Mouse (Mus musculus) lung, embryonic 16.5 days (tissue): ENCODE results near the gene Mapk10. TPM values are rescaled to one million over a fixed set of nuclear protein-coding genes. Genes with fewer than 3 reads are reported as not detected.

Experiments
- ATAC-seq: fragments of 200-750 bp; cut with Nextera tagmentation; 2 replicates; pipeline ENCODE4 v1.8.0; 2017; ENCODE audit warnings: low read depth, mild to moderate bottlenecking, moderate library complexity
- H3K27ac ChIP-seq: fragments of 300-500 bp; sonication (generic); 2 replicates; pipeline ENCODE4 v1.5.1; 2014; ENCODE audit warnings: mild to moderate bottlenecking, control low read depth, low read length
- H3K27me3 ChIP-seq: fragments of 300-500 bp; sonication (generic); 2 replicates; pipeline ENCODE4 v1.6.1; 2014; ENCODE audit warnings: low read depth, low read length, mixed read lengths; ENCODE audit not compliant: control insufficient read depth, insufficient read depth
- H3K36me3 ChIP-seq: fragments of 300-500 bp; sonication (generic); 2 replicates; pipeline ENCODE4 v1.6.1; 2014; ENCODE audit warnings: low read length; ENCODE audit not compliant: control insufficient read depth, insufficient read depth
- H3K4me1 ChIP-seq: fragments of 300-500 bp; sonication (generic); replicated peaks from 2 replicates; pipeline ENCODE4 v1.6.1; 2014; ENCODE audit warnings: low read length, mixed read lengths; ENCODE audit not compliant: control insufficient read depth, insufficient read depth
- H3K4me2 ChIP-seq: fragments of 300-500 bp; sonication (generic); 2 replicates; pipeline ENCODE4 v1.6.1; 2014; ENCODE audit warnings: low read depth, low read length, control low read depth
- H3K4me3 ChIP-seq: fragments of 300-500 bp; sonication (generic); 2 replicates; pipeline ENCODE4 v1.5.1; 2014; ENCODE audit warnings: mild to moderate bottlenecking, low read length, control low read depth
- H3K9ac ChIP-seq: fragments of 300-500 bp; sonication (generic); 2 replicates; pipeline ENCODE4 v1.6.1; 2014; ENCODE audit warnings: low read length, control low read depth
- H3K9me3 ChIP-seq: fragments of 300-500 bp; sonication (generic); 2 replicates; pipeline ENCODE4 v1.6.1; 2016; ENCODE audit warnings: low read length; ENCODE audit not compliant: control insufficient read depth
- WGBS: fragments of 180-500 bp; shearing (Covaris S2); extraction: QIAGEN DNeasy Blood & Tissue Kit; methylation state at CpG from one replicate; pipeline ENCODE4 v1.1.7; 2014; 5-methylcytosine and 5-hydroxymethylcytosine counted together
- polyA plus RNA-seq: library from polyadenylated mRNA; unstranded; fragments of >200 nt; fragmentation: Nextera tagmentation; extraction: Ambion mirVana; gene quantifications from 2 replicates; pipeline ENCODE4 v1.2.1, GENCODE M21; 2015

Gene Mapk10
- polyA plus RNA-seq, 1 experiment from 2014 or later = 1.9 TPM

DNA sequence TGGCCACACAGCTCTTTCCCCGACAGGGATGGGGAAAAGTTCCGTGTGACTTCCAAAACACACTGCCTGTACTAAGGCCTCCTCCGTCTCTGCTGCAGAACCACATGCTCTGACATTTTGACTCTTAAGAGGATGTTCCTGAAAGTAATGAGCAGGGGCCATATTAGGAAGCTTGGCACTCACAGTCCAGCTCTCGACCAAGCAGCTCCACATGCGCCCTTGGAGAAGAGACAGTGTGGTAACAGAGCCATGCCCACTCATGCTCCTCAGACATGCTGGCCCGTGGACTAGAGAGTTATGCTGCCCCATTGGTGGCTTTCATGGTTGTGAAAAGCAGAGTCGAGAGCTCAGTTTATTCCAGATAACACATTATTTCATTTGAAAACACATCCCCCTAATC lies 35.1 kb downstream of the Mapk10 start:
- Histone ChIP-seq H3K36me3 (no peaks in the 10 kb centered on the region), H3K4me3 (no peak overlapping the region), H3K27me3 (no peaks in the 10 kb centered on the region), H3K4me1 (no peaks in the 10 kb centered on the region), H3K9ac (no peak overlapping the region), H3K4me2 (no peak overlapping the region), H3K9me3 (no peaks in the 10 kb centered on the region), H3K27ac (no peak overlapping the region)
- WGBS = 76% methylated on average over 7 of the region's 7 CpGs
- ATAC-seq = no peak

- H3K9me3 ChIP-seq = no peaks in the 10 kb centered on the region; the same call in 1 of the 2 replicates
- WGBS = 60% methylated on average over 7 of the region's 7 CpGs
- no peak overlapping the region for H3K9ac ChIP-seq
- no peak overlapping the region for H3K4me2 ChIP-seq
- H3K27me3 ChIP-seq = no peaks in the 10 kb centered on the region
- no peak overlapping the region for H3K4me3 ChIP-seq
- no peaks in the 10 kb centered on the region for H3K36me3 ChIP-seq
- no peak for ATAC-seq
- no peak overlapping the region for H3K27ac ChIP-seq
- H3K4me1 ChIP-seq = no peaks in the 10 kb centered on the region
Measured at GRCm38 (mm10) chr5:103174607-103175006, 36.5 kb downstream of the Mapk10 start.

DNA sequence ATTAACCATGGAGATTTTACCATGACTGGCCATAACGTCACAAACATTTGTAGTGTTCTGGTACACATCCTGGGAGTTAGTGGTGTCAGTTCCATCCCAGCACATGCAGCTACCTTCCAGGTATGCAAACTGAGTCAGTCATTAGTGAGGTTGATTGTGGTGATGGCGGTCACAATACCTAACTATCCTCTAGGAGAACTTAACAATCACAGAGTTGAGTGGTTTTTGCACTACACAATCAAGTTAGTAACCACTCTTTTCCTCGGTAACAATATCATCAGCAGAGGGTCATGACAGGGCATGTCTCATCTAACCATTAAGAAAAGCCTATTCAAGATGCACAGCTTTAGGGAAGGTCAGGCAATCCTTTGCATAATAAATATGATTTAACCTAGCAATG lies 39.9 kb downstream of the Mapk10 start:
- H3K4me1 ChIP-seq = no peaks in the 10 kb centered on the region
- H3K4me3 ChIP-seq = no peak overlapping the region
- H3K9ac ChIP-seq = no peak overlapping the region
- H3K36me3 ChIP-seq = no peaks in the 10 kb centered on the region
- no peaks in the 10 kb centered on the region for H3K27me3 ChIP-seq
- H3K27ac ChIP-seq = no peak overlapping the region
- no peaks in the 10 kb centered on the region; the same call in 1 of the 2 replicates for H3K9me3 ChIP-seq
- ATAC-seq = no peak
- WGBS = 85% methylated on average over 3 of the region's 3 CpGs
- H3K4me2 ChIP-seq = no peak overlapping the region

DNA sequence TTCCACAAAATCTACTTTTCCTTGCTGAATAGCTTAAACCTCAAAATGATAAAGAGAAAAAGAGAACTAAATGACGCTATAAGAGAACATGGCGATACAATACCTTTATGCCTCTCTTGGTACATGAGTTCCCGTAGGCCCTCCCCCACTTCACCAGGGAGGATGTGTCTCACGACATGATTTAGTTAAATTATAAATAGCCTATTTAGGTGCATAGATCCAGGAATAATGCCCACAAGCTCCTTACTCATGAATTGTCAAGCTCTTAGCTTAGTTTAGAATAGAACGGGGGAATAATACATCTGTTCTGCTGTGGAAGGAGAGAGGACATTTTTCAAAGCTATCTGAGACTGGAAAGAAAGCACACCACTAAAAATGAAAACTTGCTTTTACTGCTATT lies 43.8 kb downstream of the Mapk10 start:
- H3K4me3 ChIP-seq = no peak overlapping the region
- H3K36me3 ChIP-seq = no peaks in the 10 kb centered on the region
- no peaks in the 10 kb centered on the region for H3K4me1 ChIP-seq
- H3K27me3 ChIP-seq = no peaks in the 10 kb centered on the region
- H3K27ac ChIP-seq = no peak overlapping the region
- no peak overlapping the region for H3K4me2 ChIP-seq
- no peaks in the 10 kb centered on the region; the same call in 1 of the 2 replicates for H3K9me3 ChIP-seq
- no peak for ATAC-seq
- no peak overlapping the region for H3K9ac ChIP-seq
- WGBS = 75% methylated on average over 5 of the region's 5 CpGs

DNA sequence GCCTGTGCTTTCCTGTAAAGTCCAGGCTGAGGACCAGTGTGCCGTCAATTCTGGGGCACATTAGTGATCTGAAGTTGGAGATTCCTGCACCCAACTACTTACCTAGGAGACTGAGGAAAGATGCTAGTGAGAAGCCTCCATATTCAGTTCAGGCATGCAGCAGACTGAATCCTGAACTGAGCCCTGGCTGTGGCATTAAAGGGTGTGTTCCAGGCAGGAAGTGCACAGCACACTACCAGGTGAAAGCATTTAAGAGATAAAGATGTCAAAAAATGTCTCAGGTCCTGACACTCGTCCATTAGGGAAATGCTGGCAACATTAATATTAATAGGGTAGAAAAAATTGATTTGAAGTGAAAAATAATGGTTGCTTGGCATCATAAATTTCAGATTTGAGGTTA lies 44.4 kb downstream of the Mapk10 start:
- Histone ChIP-seq H3K36me3 (no peaks in the 10 kb centered on the region), H3K27ac (no peak overlapping the region), H3K9me3 (no peaks in the 10 kb centered on the region; the same call in 1 of the 2 replicates), H3K4me3 (no peak overlapping the region), H3K4me2 (no peak overlapping the region), H3K9ac (no peak overlapping the region), H3K4me1 (no peaks in the 10 kb centered on the region), H3K27me3 (no peaks in the 10 kb centered on the region)
- no peak for ATAC-seq
- 78% methylated on average over 2 of the region's 2 CpGs for WGBS

GRCm38 (mm10) chr5:103164022-103164421 lies 47.1 kb downstream of the Mapk10 start:
- H3K4me2 ChIP-seq = no peak overlapping the region
- no peak overlapping the region for H3K27ac ChIP-seq
- 94% methylated on average over 3 of the region's 3 CpGs for whole genome bisulfite sequencing
- H3K4me1 ChIP-seq = no peaks in the 10 kb centered on the region
- H3K36me3 ChIP-seq = no peaks in the 10 kb centered on the region
- H3K4me3 ChIP-seq = no peak overlapping the region
- H3K27me3 ChIP-seq = no peaks in the 10 kb centered on the region
- no peak overlapping the region for H3K9ac ChIP-seq
- no peaks in the 10 kb centered on the region for H3K9me3 ChIP-seq
- no peak for ATAC-seq

GRCm38 (mm10) chr5:103161574-103161973 lies 49.6 kb downstream of the Mapk10 start:
- no peak overlapping the region for H3K9ac ChIP-seq
- no peaks in the 10 kb centered on the region for H3K36me3 ChIP-seq
- H3K27ac ChIP-seq = no peak overlapping the region
- no peaks in the 10 kb centered on the region for H3K27me3 ChIP-seq
- no peak overlapping the region for H3K4me2 ChIP-seq
- H3K4me1 ChIP-seq = no peaks in the 10 kb centered on the region
- no peak for ATAC-seq
- H3K9me3 ChIP-seq = no peaks in the 10 kb centered on the region
- H3K4me3 ChIP-seq = no peak overlapping the region
- 34% methylated on average over 3 of the region's 3 CpGs for WGBS

DNA sequence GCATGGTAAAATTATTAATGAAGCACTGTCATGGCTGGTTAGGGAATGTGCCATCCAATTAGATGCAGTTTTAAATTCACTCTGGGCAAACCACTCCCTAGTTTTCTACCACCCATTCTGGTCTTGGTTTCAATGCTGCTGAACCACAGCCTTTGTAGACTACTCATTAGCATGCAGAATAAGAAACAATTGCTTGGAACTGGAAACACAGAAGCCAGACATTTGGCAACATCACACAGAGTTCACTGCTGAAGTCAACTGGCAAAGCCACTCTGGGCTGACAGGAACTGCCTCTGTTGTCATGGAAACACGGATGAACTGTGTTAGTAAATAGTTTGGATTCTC lies 50.0 kb downstream of the Mapk10 start:
- no peaks in the 10 kb centered on the region for H3K27me3 ChIP-seq
- H3K4me2 ChIP-seq = no peak overlapping the region
- no peaks in the 10 kb centered on the region for H3K36me3 ChIP-seq
- peak; percentile 31 for ATAC-seq
- H3K9me3 ChIP-seq = no peaks in the 10 kb centered on the region
- WGBS = 19% methylated on average over 1 of the region's 1 CpGs
- H3K9ac ChIP-seq = no peak overlapping the region
- no peak overlapping the region for H3K4me3 ChIP-seq
- H3K4me1 ChIP-seq = no peaks in the 10 kb centered on the region
- no peak overlapping the region for H3K27ac ChIP-seq

GRCm38 (mm10) chr5:103160314-103161195 lies 50.6 kb downstream of the Mapk10 start:
- WGBS = 48% methylated on average over 8 of the region's 8 CpGs
- H3K4me3 ChIP-seq = no peak overlapping the region
- H3K36me3 ChIP-seq = no peaks in the 10 kb centered on the region
- ATAC-seq = no peak
- H3K9me3 ChIP-seq = no peaks in the 10 kb centered on the region
- no peaks in the 10 kb centered on the region for H3K4me1 ChIP-seq
- no peak overlapping the region for H3K27ac ChIP-seq
- no peaks in the 10 kb centered on the region for H3K27me3 ChIP-seq
- no peak overlapping the region for H3K9ac ChIP-seq
- H3K4me2 ChIP-seq = no peak overlapping the region
